Mouse (Mus musculus): ENCODE data around the gene Skor1.

DNA sequence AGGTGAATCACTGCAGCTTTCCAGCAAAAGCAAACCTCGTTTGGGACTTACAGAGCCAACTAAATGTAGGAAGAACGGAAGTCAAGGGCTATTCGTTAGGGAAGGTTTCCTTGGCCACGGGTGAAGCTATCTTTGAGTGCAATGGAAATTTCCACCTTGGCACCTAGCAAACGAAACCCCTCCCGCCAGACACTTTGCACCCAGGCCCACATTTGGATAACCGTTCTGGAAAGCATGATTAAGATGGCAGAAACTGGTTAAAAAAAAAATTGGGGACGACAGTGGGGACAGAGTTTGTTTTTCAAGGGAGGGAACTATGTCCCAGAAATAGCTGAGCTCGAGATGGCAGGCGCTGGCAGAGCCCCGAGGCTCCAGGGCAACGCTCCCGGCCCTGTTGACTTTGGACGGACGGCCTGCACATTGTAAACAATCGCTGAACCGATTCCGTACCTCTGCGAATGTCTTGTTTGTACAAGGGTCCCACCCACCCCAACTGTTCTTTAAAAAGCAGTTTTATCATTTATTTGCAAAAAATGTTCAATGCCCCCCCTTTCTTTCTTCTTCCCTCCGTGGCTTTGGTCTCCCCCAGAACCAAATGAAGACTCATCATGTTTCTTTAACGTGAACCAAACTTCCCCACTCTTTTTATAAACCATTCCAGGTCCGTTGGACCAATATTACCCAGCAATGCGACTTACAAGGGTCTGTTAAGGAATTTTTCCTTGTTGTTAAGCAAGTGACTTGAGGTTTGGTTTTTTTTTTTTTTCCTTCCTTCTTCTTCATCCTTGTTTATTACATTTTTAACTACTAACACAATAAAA, 57.5 kb downstream of the Skor1 start:
- TF ChIP-seq CTCF (IDR thresholded peaks at IDR 0.05; ENCODE audit: control insufficient read depth, insufficient read depth, insufficient read length) (no peak), USF1 (IDR thresholded peaks at IDR 0.05; ENCODE audit: low read depth) (no peak)
